Mouse (Mus musculus) embryo, embryonic 10.5 days (tissue): ENCODE measurements at regions not wholly inside any gene's neighbourhood (a gene's known extent, or its start where the extent isn't known, plus 50 kb on each side); places are given as distances from the start of the nearest gene placed in this dataset.
A peak's percentile ranks its signal among the peaks of the same experiment; 100 is the strongest.

ENCODE experiments used
- DNase-seq: peaks from one replicate; pipeline ENCODE4 v3.0.0-alpha.2; 2015; ENCODE audit warnings: low spot score

GRCm38 (mm10) chr9:122064937-122065673 lies 52.0 kb upstream of the Snrk start:
- DNase-seq = no peak

GRCm38 (mm10) chr9:122055820-122056550 lies 59.1 kb upstream of the Pomgnt2 start:
- no peak for DNase-seq

GRCm38 (mm10) chr9:122051716-122052115 lies 54.8 kb upstream of the Pomgnt2 start:
- no peak for DNase-seq

- no peak for DNase-seq
Observed at GRCm38 (mm10) chr9:122051096-122051495, 54.2 kb upstream of the Pomgnt2 start.

GRCm38 (mm10) chr9:122048999-122049398 lies 52.1 kb upstream of the Pomgnt2 start:
- no peak for DNase-seq

GRCm38 (mm10) chr9:122047962-122048625 lies 51.2 kb upstream of the Pomgnt2 start:
- peak; percentile 41 for DNase-seq
